Mouse (Mus musculus): ENCODE measurements around the gene Psmb10. TPM values are rescaled to one million over a fixed set of nuclear protein-coding genes. Genes with fewer than 3 reads are reported as not detected.

Gene Psmb10
- polyA plus RNA-seq, 2 experiments = 31.8 to 38.8 TPM

DNA sequence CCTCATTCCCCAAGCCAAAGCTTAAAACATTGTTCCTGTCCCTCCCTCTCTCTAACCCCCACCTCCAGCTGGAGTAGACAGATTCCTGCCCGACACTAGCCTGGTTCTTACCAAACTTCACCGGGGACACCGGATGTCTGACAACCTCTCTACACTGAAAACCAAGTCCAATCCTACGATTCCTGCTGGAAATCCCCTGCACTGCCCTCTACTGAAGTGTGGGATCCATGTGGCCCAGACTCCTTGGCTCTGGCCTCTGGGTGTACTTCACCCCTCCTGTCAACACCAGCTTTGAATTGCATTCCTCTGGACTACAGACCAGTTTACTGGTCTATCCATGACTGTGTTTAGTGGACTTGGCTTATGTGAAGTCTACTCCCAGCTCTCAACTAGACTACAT lies 18.3 kb upstream of the Psmb10 start:
- DNase-seq (ENCODE audit: low spot score) (no peak), ATAC-seq (ENCODE audit: low FRiP score, low read depth) (no peak)
- Histone ChIP-seq H3K4me2 (replicated peaks; ENCODE audit: low read depth, low read length, severe bottlenecking) (no peak overlapping the region), H3K9me3 (ENCODE audit: control insufficient read depth, low read length) (no peaks in the 10 kb centered on the region), H3K4me1 (ENCODE audit: control insufficient read depth, insufficient read depth, low read length) (no peaks in the 10 kb centered on the region), H3K9ac (ENCODE audit: low read depth, low read length, severe bottlenecking) (no peak overlapping the region), H3K27ac (replicated peaks; ENCODE audit: low read depth, low read length) (no peak overlapping the region), H3K36me3 (ENCODE audit: control insufficient read depth, insufficient read depth, low read length) (peaks cover 79% of the 10 kb centered on the region), H3K27me3 (ENCODE audit: control insufficient read depth, insufficient read depth, low read length) (no peaks in the 10 kb centered on the region), H3K4me3 (replicated peaks; ENCODE audit: low read length) (no peak overlapping the region)
- WGBS = 90% methylated on average over 4 of the region's 4 CpGs
- no peak for TF ChIP-seq POLR2A (IDR thresholded peaks at IDR 0.05; ENCODE audit: borderline replicate concordance, extremely low read depth, insufficient read depth, insufficient read length)

DNA sequence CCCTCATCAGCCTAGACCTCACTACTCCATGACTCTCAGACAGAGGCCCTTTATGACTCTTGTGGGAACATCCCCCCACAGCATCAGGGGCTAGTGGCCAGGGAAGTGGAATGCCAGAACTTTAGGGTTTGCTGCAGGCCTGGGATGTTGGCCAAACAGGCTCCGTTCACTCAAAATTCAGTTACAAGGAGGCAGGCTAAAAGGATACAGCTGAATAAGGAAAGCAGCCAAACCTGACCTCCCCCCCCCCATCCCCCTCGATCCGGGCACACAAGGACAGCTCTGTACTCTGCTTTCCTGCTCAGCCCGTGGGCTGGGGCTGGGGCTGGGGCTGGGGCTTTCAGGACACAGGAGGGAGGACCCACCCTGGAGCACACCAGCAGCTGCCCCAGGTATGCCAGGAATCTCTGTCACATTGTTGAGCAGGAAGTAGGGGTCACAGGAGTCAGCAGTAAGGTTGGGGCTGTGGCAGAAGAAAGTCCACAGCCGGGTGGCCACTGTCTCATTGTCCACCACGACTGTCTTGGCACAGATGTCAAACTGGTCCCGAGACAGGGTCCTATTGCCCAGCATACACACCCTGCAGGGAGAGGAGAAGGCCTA lies 12.9 kb upstream of the Psmb10 start:
- DNase-seq (ENCODE audit: low spot score) = peak; percentile 67
- Histone ChIP-seq H3K27me3 (ENCODE audit: control insufficient read depth, insufficient read depth, low read length) (no peaks in the 10 kb centered on the region), H3K4me2 (replicated peaks; ENCODE audit: low read depth, low read length, severe bottlenecking) (peak overlapping the region; percentile 18; the same call in 1 of the 2 replicates), H3K27ac (replicated peaks; ENCODE audit: low read depth, low read length) (peak overlapping the region; percentile 72), H3K9me3 (ENCODE audit: control insufficient read depth, low read length) (no peaks in the 10 kb centered on the region), H3K36me3 (ENCODE audit: control insufficient read depth, insufficient read depth, low read length) (peaks cover 95% of the 10 kb centered on the region), H3K4me1 (ENCODE audit: control insufficient read depth, insufficient read depth, low read length) (peaks cover 14% of the 10 kb centered on the region), H3K9ac (ENCODE audit: low read depth, low read length, severe bottlenecking) (no peak overlapping the region), H3K4me3 (replicated peaks; ENCODE audit: low read length) (no peak overlapping the region)
- peak; percentile 70 for ATAC-seq (ENCODE audit: low FRiP score, low read depth)
- 29% methylated on average over 7 of the region's 7 CpGs for WGBS
- no peak for TF ChIP-seq POLR2A (IDR thresholded peaks at IDR 0.05; ENCODE audit: borderline replicate concordance, extremely low read depth, insufficient read depth, insufficient read length)

DNA sequence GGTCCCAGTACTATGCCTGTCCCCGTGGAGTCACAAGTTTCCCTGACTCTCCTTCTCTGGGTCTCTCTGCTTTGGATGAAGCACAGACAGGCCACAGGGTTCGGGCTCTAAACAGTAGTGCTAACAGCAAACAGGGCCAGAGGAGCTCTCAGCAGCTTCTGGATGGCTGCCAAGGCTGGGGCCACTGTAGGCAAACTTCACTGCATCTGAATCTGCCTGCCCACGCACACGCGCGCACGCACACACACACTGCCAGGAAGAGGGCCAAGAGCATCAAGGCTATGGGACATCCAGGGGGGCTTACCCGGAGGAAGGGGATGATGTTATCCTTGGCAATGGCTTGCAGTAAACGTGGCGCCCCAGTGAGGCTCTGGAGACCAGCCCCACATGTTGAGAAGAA lies 11.1 kb upstream of the Psmb10 start:
- ATAC-seq (ENCODE audit: low FRiP score, low read depth) (no peak), DNase-seq (ENCODE audit: low spot score) (peak; percentile 61)
- Histone ChIP-seq H3K27me3 (ENCODE audit: control insufficient read depth, insufficient read depth, low read length) (no peaks in the 10 kb centered on the region), H3K4me2 (replicated peaks; ENCODE audit: low read depth, low read length, severe bottlenecking) (no peak overlapping the region), H3K9me3 (ENCODE audit: control insufficient read depth, low read length) (no peaks in the 10 kb centered on the region), H3K4me3 (replicated peaks; ENCODE audit: low read length) (no peak overlapping the region), H3K4me1 (ENCODE audit: control insufficient read depth, insufficient read depth, low read length) (peaks cover 14% of the 10 kb centered on the region), H3K27ac (replicated peaks; ENCODE audit: low read depth, low read length) (no peak overlapping the region), H3K9ac (ENCODE audit: low read depth, low read length, severe bottlenecking) (no peak overlapping the region), H3K36me3 (ENCODE audit: control insufficient read depth, insufficient read depth, low read length) (peaks cover 97% of the 10 kb centered on the region)
- WGBS = 72% methylated on average over 10 of the region's 10 CpGs
- TF ChIP-seq POLR2A (IDR thresholded peaks at IDR 0.05; ENCODE audit: borderline replicate concordance, extremely low read depth, insufficient read depth, insufficient read length) = no peak

DNA sequence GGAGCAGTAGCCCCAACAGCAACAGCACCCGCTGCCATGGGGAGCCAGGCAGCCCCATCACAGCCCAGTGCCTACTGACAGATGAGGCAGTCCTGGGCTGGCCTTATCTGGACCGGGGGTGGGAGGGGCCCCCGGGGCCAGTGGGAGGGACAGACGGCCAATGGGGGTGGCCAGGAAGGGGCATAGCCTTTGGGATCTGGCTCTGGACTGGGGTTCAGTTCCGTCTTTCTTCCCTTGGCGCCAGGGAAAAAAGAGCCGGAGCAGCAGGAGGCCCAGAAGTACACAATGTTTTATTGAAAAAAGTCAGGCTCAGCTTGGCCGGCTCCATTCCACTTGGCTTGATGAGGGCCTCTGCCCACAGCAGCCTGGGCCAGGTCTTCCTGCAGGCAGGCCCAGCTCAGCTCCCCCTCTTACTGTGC lies 5.1 kb upstream of the Psmb10 start, which contains the start of gene Lcat:
Gene Lcat, minus strand, starts transcription at position 62 of the 419 bp plus-strand sequence.
- Histone ChIP-seq H3K4me3 (replicated peaks; ENCODE audit: low read length) (no peak within 1 kb of the TSS), H3K9me3 (ENCODE audit: control insufficient read depth, low read length) (no peaks in the 10 kb centered on the region), H3K9ac (ENCODE audit: low read depth, low read length, severe bottlenecking) (no peak within 1 kb of the TSS), H3K36me3 (ENCODE audit: control insufficient read depth, insufficient read depth, low read length) (peaks cover 85% of the 10 kb centered on the region), H3K27ac (replicated peaks; ENCODE audit: low read depth, low read length) (no peak within 1 kb of the TSS), H3K27me3 (ENCODE audit: control insufficient read depth, insufficient read depth, low read length) (no peaks in the 10 kb centered on the region), H3K4me2 (replicated peaks; ENCODE audit: low read depth, low read length, severe bottlenecking) (no peak within 1 kb of the TSS), H3K4me1 (ENCODE audit: control insufficient read depth, insufficient read depth, low read length) (peaks cover 4% of the 10 kb centered on the region; the same call in 1 of the 2 replicates)
- no peak for TF ChIP-seq POLR2A (IDR thresholded peaks at IDR 0.05; ENCODE audit: borderline replicate concordance, extremely low read depth, insufficient read depth, insufficient read length)
- WGBS = 97% methylated on average over 6 of the region's 8 CpGs
- DNase-seq (ENCODE audit: low spot score) (no peak), ATAC-seq (ENCODE audit: low FRiP score, low read depth) (no peak)

DNA sequence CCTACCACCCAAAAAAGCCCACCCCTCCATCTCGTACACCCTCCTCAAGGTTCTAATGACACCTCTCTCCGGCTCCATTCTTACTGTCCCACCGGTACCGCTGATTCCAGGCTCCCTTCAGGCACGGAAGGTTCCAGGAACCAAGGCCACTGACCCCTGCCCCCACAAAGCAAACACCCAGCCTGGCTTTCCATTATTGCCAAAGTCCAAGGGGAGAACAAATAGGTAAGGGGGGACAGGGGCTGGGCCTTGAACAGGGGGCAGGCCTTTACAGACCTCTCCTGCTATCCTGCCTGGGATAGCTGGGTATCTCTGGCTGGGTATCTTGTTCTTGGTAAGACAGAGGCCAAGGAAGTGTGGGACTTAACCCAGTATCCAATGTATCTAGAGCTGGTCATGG lies 4.3 kb upstream of the Psmb10 start:
- DNase-seq (ENCODE audit: low spot score) = no peak
- Histone ChIP-seq H3K27ac (replicated peaks; ENCODE audit: low read depth, low read length) (no peak overlapping the region), H3K9me3 (ENCODE audit: control insufficient read depth, low read length) (no peaks in the 10 kb centered on the region), H3K4me2 (replicated peaks; ENCODE audit: low read depth, low read length, severe bottlenecking) (no peak overlapping the region), H3K4me1 (ENCODE audit: control insufficient read depth, insufficient read depth, low read length) (peaks cover 7% of the 10 kb centered on the region), H3K27me3 (ENCODE audit: control insufficient read depth, insufficient read depth, low read length) (no peaks in the 10 kb centered on the region), H3K4me3 (replicated peaks; ENCODE audit: low read length) (no peak overlapping the region), H3K9ac (ENCODE audit: low read depth, low read length, severe bottlenecking) (no peak overlapping the region), H3K36me3 (ENCODE audit: control insufficient read depth, insufficient read depth, low read length) (peaks cover 78% of the 10 kb centered on the region)
- 96% methylated on average over 5 of the region's 5 CpGs for WGBS
- ATAC-seq (ENCODE audit: low FRiP score, low read depth) = no peak
- TF ChIP-seq POLR2A (IDR thresholded peaks at IDR 0.05; ENCODE audit: borderline replicate concordance, extremely low read depth, insufficient read depth, insufficient read length) = no peak
